Comparison of ENCODE assay signal across 8 mouse cellular contexts in genomic region chr3:101295366-101295867, GRCm38 (mm10). TPM values are rescaled to one million over a fixed set of nuclear protein-coding genes. Genes with fewer than 3 reads are reported as not detected.
DNase-seq lines count a peak whose midpoint lies in the region; ATAC-seq and TF ChIP-seq lines count a peak whose summit lies in the region.

No protein-coding gene starts in this region.

- 4% methylated on average over 11 of the region's 11 CpGs for WGBS in embryonic facial prominence, embryonic 14.5 days
- WGBS in heart, embryonic 11.5 days (ENCODE audit: insufficient replicate concordance): 4% methylated on average over 11 of the region's 11 CpGs
- 6% methylated on average over 11 of the region's 11 CpGs for WGBS in kidney, embryonic 14.5 days
- 6% methylated on average over 11 of the region's 11 CpGs for WGBS in limb, embryonic 14.5 days

- no peak overlapping the region for H3K4me3 ChIP-seq in embryonic facial prominence, embryonic 14.5 days (ENCODE audit: low read depth, low read length)
- no peak overlapping the region for H3K4me3 ChIP-seq in heart, embryonic 11.5 days (ENCODE audit: low read depth, low read length)
- no peak overlapping the region for H3K4me3 ChIP-seq in kidney, embryonic 14.5 days (ENCODE audit: low read length)
- H3K4me3 ChIP-seq in limb, embryonic 14.5 days (replicated peaks; ENCODE audit: low read length): no peak overlapping the region

- no peaks in the 10 kb centered on the region for H3K27me3 ChIP-seq in embryonic facial prominence, embryonic 14.5 days (replicated peaks; ENCODE audit: control insufficient read depth, insufficient read depth, low read length)
- H3K27me3 ChIP-seq in heart, embryonic 11.5 days (ENCODE audit: control insufficient read depth, insufficient read depth, low read length): no peaks in the 10 kb centered on the region
- 0 out of 2 replicates have a peak, but pooled peaks cover 3% of the 10 kb centered on the region for H3K27me3 ChIP-seq in kidney, embryonic 14.5 days (ENCODE audit: control insufficient read depth, insufficient read depth, low read length)
- H3K27me3 ChIP-seq in limb, embryonic 14.5 days (ENCODE audit: control insufficient read depth, insufficient read depth, low read length): no peaks in the 10 kb centered on the region

- no peaks in the 10 kb centered on the region for H3K9me3 ChIP-seq in embryonic facial prominence, embryonic 14.5 days (ENCODE audit: control insufficient read depth, low read length)
- H3K9me3 ChIP-seq in heart, embryonic 11.5 days (replicated peaks; ENCODE audit: control insufficient read depth, low read length): no peaks in the 10 kb centered on the region
- H3K9me3 ChIP-seq in kidney, embryonic 14.5 days (ENCODE audit: control insufficient read depth, low read length): no peaks in the 10 kb centered on the region
- H3K9me3 ChIP-seq in limb, embryonic 14.5 days (ENCODE audit: control insufficient read depth, low read length): no peaks in the 10 kb centered on the region

- peak; percentile 80 for DNase-seq in 416B (ENCODE audit: low read depth)
- peak; percentile 93 for DNase-seq in adrenal gland, postnatal 14 days
- DNase-seq in embryonic facial prominence, embryonic 14.5 days (ENCODE audit: low spot score): peak; percentile 96
- DNase-seq in limb, embryonic 14.5 days (ENCODE audit: low spot score): peak; percentile 94
- DNase-seq in naive thymus-derived CD4-positive, alpha-beta T cell, adult 2 months (ENCODE audit: low read depth): peak; percentile 96
- DNase-seq in spleen, postnatal 4 days (ENCODE audit: low spot score in 2 of 2): peak; percentile 85 to 95

- H3K27ac ChIP-seq in embryonic facial prominence, embryonic 14.5 days (replicated peaks; ENCODE audit: low read depth, low read length): no peak overlapping the region
- H3K27ac ChIP-seq in heart, embryonic 11.5 days (ENCODE audit: low read depth, low read length): no peak overlapping the region
- H3K27ac ChIP-seq in kidney, embryonic 14.5 days (ENCODE audit: low read depth, low read length): no peak overlapping the region
- no peak overlapping the region for H3K27ac ChIP-seq in limb, embryonic 14.5 days (replicated peaks; ENCODE audit: low read depth, low read length)

- H3K36me3 ChIP-seq in embryonic facial prominence, embryonic 14.5 days (ENCODE audit: control insufficient read depth, insufficient read depth, low read length): no peaks in the 10 kb centered on the region
- H3K36me3 ChIP-seq in heart, embryonic 11.5 days (ENCODE audit: control insufficient read depth, insufficient read depth, low read length): no peaks in the 10 kb centered on the region
- no peaks in the 10 kb centered on the region for H3K36me3 ChIP-seq in kidney, embryonic 14.5 days (ENCODE audit: control insufficient read depth, insufficient read depth, low read length)
- no peaks in the 10 kb centered on the region for H3K36me3 ChIP-seq in limb, embryonic 14.5 days (ENCODE audit: control insufficient read depth, insufficient read depth, low read length)

- no peak overlapping the region for H3K4me2 ChIP-seq in embryonic facial prominence, embryonic 14.5 days (ENCODE audit: low read depth, low read length)
- peak overlapping the region; percentile 10; the same call in 1 of the 2 replicates for H3K4me2 ChIP-seq in heart, embryonic 11.5 days
- H3K4me2 ChIP-seq in kidney, embryonic 14.5 days (replicated peaks; ENCODE audit: low read depth, low read length): no peak overlapping the region
- H3K4me2 ChIP-seq in limb, embryonic 14.5 days (replicated peaks; ENCODE audit: low read depth, low read length, severe bottlenecking): 0 out of 2 replicates have a peak overlapping the region, but pooled peaks have one; percentile 17

- no peak overlapping the region for H3K9ac ChIP-seq in embryonic facial prominence, embryonic 14.5 days (ENCODE audit: low read depth, low read length)
- H3K9ac ChIP-seq in heart, embryonic 11.5 days (ENCODE audit: low read depth, low read length): no peak overlapping the region
- H3K9ac ChIP-seq in kidney, embryonic 14.5 days (ENCODE audit: low read depth, low read length): no peak overlapping the region
- no peak overlapping the region for H3K9ac ChIP-seq in limb, embryonic 14.5 days (ENCODE audit: low read depth, low read length, severe bottlenecking)

- no peak for TF ChIP-seq POLR2A in limb, embryonic 14.5 days (IDR thresholded peaks at IDR 0.05; ENCODE audit: borderline replicate concordance, extremely low read depth, insufficient read depth, insufficient read length)

- peaks cover 6% of the 10 kb centered on the region; the same call in 1 of the 2 replicates for H3K4me1 ChIP-seq in embryonic facial prominence, embryonic 14.5 days (ENCODE audit: control insufficient read depth, insufficient read depth, low read length)
- peaks cover 10% of the 10 kb centered on the region; the same call in 1 of the 2 replicates for H3K4me1 ChIP-seq in heart, embryonic 11.5 days (ENCODE audit: control insufficient read depth, insufficient read depth, low read length)
- 0 out of 2 replicates have a peak, but pooled peaks cover 3% of the 10 kb centered on the region for H3K4me1 ChIP-seq in kidney, embryonic 14.5 days (ENCODE audit: control insufficient read depth, insufficient read depth, low read length)
- 0 out of 2 replicates have a peak, but pooled peaks cover 8% of the 10 kb centered on the region for H3K4me1 ChIP-seq in limb, embryonic 14.5 days (ENCODE audit: control insufficient read depth, insufficient read depth, low read length)

- peak; percentile 76; the same call in 1 of the 2 replicates for ATAC-seq in embryonic facial prominence, embryonic 14.5 days (ENCODE audit: low read depth)
- 0 out of 2 replicates have a peak, but pooled peaks have one; percentile 40 for ATAC-seq in heart, embryonic 11.5 days (replicated peaks; ENCODE audit: insufficient number of reproducible peaks, low FRiP score, low TSS enrichment)
- peak; percentile 68; the same call in 1 of the 2 replicates for ATAC-seq in kidney, embryonic 14.5 days (ENCODE audit: low FRiP score, low TSS enrichment)
- peak; percentile 74 for ATAC-seq in limb, embryonic 14.5 days (ENCODE audit: low FRiP score, low read depth)

RNA-seq across cellular contexts. Expression of gene Cd2, which starts 7.7 kb away (rescaled TPM):
- 1.3 and 16.9 TPM in 2 replicates for total RNA-seq in adrenal gland, postnatal 14 days (2021)
- polyA plus RNA-seq in embryonic facial prominence, embryonic 14.5 days (2014; fragmentation: Nextera tagmentation; extraction: Ambion mirVana): 0.41 TPM in 1 of 2 replicates, not detected in the other
- 0.20 TPM in 1 of 2 replicates, not detected in the other for polyA plus RNA-seq in heart, embryonic 11.5 days (2014; fragmentation: Nextera tagmentation; extraction: Ambion mirVana)
- not detected in 2 replicates for polyA plus RNA-seq in kidney, embryonic 14.5 days (2014; fragmentation: Nextera tagmentation; extraction: Ambion mirVana)
- not detected in 2 replicates for polyA plus RNA-seq in limb, embryonic 14.5 days (2012; rRNA removed)
- not detected in 2 replicates for polyA plus RNA-seq in limb, embryonic 14.5 days (2014; fragmentation: Nextera tagmentation; extraction: Ambion mirVana)

Comparison
In these comparisons a context has a peak if more than half of its experiments do, and no peak if none do; other contexts are left out.
1. H3K4me2 ChIP-seq: peak in heart, embryonic 11.5 days (single experiment) and limb, embryonic 14.5 days (single experiment); none in embryonic facial prominence, embryonic 14.5 days (single experiment) and kidney, embryonic 14.5 days (single experiment).
2. Peak in every context shown above with its lines, with median percentiles within 50 percentile points of each other: DNase-seq and ATAC-seq.